Mouse (Mus musculus) cerebellum, adult 8-10 months (tissue): ENCODE results near the gene Grem1.
A peak's percentile ranks its signal among the peaks of the same experiment; 100 is the strongest.

Experiments used
- DNase-seq: peaks from one replicate; pipeline ENCODE4 v3.0.0; 2022

Grem1 gene

DNA sequence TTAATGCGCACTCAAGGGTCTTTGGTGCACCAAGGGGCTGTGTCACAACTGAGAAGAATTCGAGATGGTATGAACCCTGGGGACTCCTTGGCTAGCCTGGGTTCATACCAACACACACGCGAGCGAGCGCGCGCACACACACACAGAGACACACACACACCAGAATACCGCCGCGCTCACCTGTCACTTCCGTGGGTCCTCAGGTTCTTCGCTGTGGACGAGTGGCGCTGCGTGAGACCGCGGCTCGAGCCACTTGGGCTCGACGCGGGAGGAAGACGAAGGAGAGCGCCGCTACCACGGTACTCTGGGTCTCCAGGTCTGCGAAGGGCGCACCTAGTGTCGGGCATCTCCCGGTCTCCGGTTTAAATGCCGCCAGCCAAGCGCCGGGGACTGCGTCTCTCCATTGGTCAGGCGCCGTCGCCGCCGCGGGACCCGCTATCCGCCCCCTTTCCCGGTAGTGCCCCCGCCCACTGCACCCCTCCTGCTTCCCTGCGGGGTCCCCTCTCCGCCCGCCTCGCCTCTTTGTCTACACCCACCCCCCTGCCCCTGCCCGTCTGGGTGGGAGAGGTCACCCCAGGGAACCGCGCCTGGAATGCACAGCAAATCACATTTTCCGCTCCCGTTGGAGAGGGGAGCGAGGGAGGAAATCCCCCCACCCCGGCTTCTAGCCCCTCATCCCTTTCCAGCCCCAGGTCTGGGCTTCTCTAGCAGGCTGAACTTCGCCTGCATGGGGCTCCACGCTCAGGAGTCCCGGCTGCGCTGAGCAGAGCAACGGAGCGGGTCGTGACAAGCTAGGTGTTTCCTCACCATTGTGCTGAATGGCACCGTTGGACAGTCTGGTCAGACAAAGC, at the start of gene Grem1:
Gene Grem1, minus strand, starts transcription at position 336 of the 851 bp plus-strand sequence.
- DNase-seq: no peak

GRCm38 (mm10) chr2:113807640-113808039, 49.2 kb upstream of the Grem1 start:
- peak; percentile 70 for DNase-seq

DNA sequence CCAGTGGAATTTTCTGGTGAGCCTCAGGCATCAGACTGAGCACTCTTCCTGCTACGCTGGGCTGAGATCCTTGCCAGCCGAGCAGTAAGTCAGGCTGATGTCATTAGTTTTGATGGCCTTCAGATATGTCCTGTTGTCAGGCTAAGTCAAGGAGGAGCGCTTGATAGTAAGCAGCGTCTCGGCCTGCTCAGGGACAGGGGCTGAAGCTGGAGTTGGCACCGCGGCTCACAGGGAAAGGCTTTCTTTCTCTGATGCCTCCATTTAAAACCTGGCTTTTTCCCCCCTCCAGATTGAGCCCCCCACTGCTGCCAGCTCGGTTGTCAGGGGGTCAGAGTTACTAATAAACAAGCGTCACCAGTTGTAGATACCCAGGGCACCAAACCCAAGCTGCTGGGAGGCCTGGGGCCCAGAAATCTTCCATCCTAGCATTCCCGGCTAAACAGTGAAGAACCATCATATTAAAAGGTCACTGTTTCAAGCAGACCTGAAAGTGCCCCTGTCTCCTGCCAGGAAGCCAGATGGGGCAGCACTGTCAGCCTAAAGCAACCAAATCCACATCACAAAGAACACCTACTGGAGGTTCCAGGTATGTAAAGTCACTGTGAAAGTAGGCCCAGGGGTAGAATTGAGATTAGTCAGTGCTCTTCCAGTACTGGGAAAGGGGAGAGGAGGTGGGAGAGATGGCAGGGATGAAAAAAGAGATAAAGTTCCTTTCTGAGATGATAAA, 48.6 kb upstream of the Grem1 start:
- peak; percentile 41 for DNase-seq

DNA sequence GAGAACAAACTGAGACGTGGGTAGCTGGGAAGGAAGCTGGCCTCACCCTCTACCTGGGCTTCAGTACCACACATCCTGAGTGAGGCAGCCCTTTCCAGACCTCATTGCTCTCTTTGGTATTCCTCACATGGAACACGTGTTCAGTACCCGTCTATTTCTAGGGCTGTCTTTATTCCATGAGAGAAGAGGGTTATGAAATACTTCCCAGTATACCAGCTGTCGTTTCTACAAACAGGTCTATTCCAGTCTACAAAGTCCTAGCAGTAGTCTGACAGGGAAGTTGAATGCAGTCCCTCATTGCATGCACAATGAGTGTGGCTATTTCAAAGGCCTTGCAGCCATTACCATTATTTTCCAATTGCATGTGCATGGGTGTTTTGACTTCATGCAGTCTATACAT, 47.3 kb upstream of the Grem1 start:
- no peak for DNase-seq

DNA sequence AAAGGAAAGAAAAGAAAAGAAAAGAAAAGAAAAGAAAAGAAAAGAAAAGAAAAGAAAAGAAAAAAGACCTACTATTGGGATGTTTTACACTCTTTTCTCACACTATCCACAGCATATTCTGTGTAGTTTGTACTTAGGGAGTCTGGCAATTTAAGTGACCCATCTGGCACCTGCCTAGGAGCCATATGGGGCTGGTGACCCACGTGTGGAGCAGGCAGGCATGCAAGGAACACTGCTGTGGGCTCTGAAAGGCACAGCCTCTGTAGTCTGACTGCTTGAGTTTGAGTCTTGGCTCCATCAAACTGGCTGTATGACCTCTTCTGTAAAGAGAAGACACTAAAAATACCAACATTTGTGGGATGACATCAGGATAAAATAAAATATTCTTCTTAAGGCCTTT, 45.3 kb upstream of the Grem1 start:
- DNase-seq: peak; percentile 46

- DNase-seq: no peak
These were observed 42.4 kb upstream of the Grem1 start for GRCm38 (mm10) chr2:113800846-113801245.

DNA sequence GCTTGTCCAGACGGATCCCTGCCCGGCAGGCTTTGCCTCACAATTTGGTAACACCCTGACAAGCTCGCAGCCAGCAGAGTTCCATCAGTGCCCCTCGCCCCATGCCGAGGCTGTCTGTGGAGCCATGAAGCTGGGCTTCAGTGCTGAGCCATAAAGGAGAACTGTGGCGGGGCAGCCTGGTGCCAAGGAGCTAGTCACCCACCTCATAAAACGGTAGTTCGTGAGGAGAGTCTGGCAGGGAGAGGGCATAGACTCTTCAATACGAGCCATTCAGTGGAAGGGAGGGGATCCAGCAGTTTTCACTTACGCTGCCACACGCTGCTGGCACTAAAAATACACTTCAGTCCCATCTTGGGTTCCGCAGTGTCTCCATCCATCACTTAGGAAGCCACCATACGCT, 40.2 kb upstream of the Grem1 start:
- no peak for DNase-seq

DNA sequence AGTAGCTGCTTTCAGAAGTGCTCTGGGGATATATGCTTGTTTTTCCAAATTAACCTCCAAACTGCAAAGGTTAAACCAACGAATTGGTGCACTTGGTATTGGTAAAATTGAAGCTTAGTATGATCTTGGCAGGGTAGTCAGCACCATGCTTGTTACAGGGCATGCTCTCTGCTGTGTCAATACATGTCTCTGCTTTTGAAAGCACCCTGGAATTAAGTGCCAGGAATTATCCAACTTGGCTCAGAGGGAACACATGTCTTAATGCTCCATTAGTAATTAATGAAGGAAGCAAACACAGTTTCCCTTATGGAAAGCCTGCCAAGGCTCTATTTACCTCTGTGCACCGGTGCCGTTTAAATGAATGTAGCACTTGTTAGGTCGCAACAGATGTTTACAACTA, 36.7 kb upstream of the Grem1 start:
- DNase-seq: no peak

- no peak for DNase-seq
These were observed 35.1 kb upstream of the Grem1 start for GRCm38 (mm10) chr2:113793521-113793920.

GRCm38 (mm10) chr2:113788821-113789387, 30.5 kb upstream of the Grem1 start:
- DNase-seq: no peak

- DNase-seq: no peak
These were observed 29.4 kb upstream of the Grem1 start for GRCm38 (mm10) chr2:113787882-113788281.

- DNase-seq: no peak
These were observed 26.4 kb upstream of the Grem1 start for GRCm38 (mm10) chr2:113784851-113785250.

GRCm38 (mm10) chr2:113781521-113781920, 23.1 kb upstream of the Grem1 start:
- no peak for DNase-seq

GRCm38 (mm10) chr2:113781107-113781506, 22.7 kb upstream of the Grem1 start:
- no peak for DNase-seq

- no peak for DNase-seq
These were observed 20.9 kb upstream of the Grem1 start for GRCm38 (mm10) chr2:113779336-113779735.

DNA sequence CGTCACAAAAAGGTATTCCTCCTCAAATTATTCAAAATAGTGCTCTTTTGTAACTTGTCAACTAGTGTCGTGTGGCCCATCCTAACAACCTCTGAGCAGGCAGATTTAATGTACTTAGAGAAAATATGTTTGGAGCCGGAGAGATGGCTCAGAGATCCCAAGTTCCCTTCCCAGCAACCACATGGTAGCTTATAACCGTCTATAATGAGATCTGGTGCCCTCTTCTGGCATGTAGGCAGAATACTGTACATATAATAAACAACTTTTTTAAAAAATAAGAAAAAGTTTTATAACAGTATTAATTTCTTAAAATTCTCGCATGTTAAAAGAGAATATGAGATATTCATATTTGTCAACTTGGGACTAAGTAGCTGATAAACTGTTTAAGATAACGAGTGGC, 19.6 kb upstream of the Grem1 start:
- DNase-seq: no peak

DNA sequence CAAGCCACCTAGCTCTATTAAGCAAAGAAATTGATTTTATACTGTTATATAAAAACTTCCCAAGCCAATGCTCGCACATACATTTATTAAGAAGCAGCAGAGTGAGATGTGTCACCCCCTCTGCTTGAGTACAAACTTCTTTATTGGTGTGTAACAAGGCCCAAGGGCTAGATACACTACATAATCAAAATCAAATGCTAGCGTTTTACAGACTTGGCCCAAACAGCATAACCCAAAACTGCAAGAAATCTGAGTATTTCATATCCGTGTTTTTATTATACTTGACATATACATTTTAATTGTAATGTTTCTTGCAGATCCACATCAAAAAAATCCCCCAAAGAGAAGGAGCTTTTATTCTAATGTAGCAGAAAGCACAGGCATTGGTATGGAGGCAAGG, 17.9 kb upstream of the Grem1 start:
- DNase-seq: no peak

- no peak for DNase-seq
These were observed 15.8 kb upstream of the Grem1 start for GRCm38 (mm10) chr2:113774150-113774805.

- DNase-seq: no peak
These were observed 10.3 kb upstream of the Grem1 start for GRCm38 (mm10) chr2:113768541-113769303.

GRCm38 (mm10) chr2:113765885-113766284, 7.4 kb upstream of the Grem1 start:
- no peak for DNase-seq

- no peak for DNase-seq
These were observed 6.5 kb upstream of the Grem1 start for GRCm38 (mm10) chr2:113764968-113765367.

GRCm38 (mm10) chr2:113757525-113758310, 728 bp downstream of the Grem1 start:
- no peak for DNase-seq
